ENCODE assay signal across 29 mouse cellular contexts in genomic region chr3:141950642-141951041, GRCm38 (mm10).
DNase-seq lines count a peak whose midpoint lies in the region; ATAC-seq lines count a peak whose summit lies in the region.
"Had no signal": no experiment of that assay in that cellular context is flagged by ENCODE, and none has a peak within 500 bp of the region (broad histone marks: within the 10 kb centered on the region; RNA-seq: fewer than 3 reads in every experiment).

No protein-coding gene starts in this region.

- peaks cover 30% of the 10 kb centered on the region for H3K4me1 ChIP-seq in forebrain, embryonic 10.5 days
- H3K4me1 ChIP-seq in forebrain, embryonic 15.5 days, result peaks cover 22% of the 10 kb centered on the region
- no peaks in the 10 kb centered on the region for H3K4me1 ChIP-seq in heart, embryonic 12.5 days (replicated peaks)
- H3K4me1 ChIP-seq in heart, embryonic 16.5 days (ENCODE audit: control insufficient read depth, insufficient read depth, low read length), result no peaks in the 10 kb centered on the region
- H3K4me1 ChIP-seq in limb, embryonic 15.5 days, result peaks cover 12% of the 10 kb centered on the region; the same call in 1 of the 2 replicates
- H3K4me1 ChIP-seq: lung, embryonic 15.5 days; neural tube, embryonic 12.5 days had no signal

- 0 out of 2 replicates have a peak, but pooled peaks cover 2% of the 10 kb centered on the region for H3K36me3 ChIP-seq in forebrain, embryonic 10.5 days (replicated peaks)
- H3K36me3 ChIP-seq in forebrain, embryonic 15.5 days, result no peaks in the 10 kb centered on the region
- H3K36me3 ChIP-seq in heart, embryonic 12.5 days, result no peaks in the 10 kb centered on the region
- no peaks in the 10 kb centered on the region for H3K36me3 ChIP-seq in heart, embryonic 16.5 days (ENCODE audit: control insufficient read depth, insufficient read depth)
- no peaks in the 10 kb centered on the region for H3K36me3 ChIP-seq in limb, embryonic 15.5 days
- H3K36me3 ChIP-seq: embryonic facial prominence, embryonic 13.5 days; G1E; kidney, embryonic 15.5 days; lung, embryonic 15.5 days; neural tube, embryonic 12.5 days had no signal

- no peak for DNase-seq in forebrain, embryonic 10.5 days (ENCODE audit: extremely low spot score, low spot score)
- DNase-seq in heart, postnatal 4 days, result no peak
- DNase-seq in cerebellum, postnatal 10 days, result no peak
- no peak for DNase-seq in embryo, embryonic 10.5 days (ENCODE audit: low spot score)
- DNase-seq: adrenal gland, postnatal 10 days; cerebellum, adult 9-10 months; forebrain, postnatal 0 days; gastrocnemius, postnatal 14 days; kidney, adult 18-20 months; kidney, postnatal 25 days; right cerebral cortex, postnatal 4 days; thymus, adult 18-20 months; thymus, postnatal 25 days had no signal

- ATAC-seq in forebrain, embryonic 15.5 days (replicated peaks), result no peak
- no peak for ATAC-seq in heart, embryonic 12.5 days (ENCODE audit: insufficient number of reproducible peaks, low FRiP score)
- 0 out of 2 replicates have a peak, but pooled peaks have one; percentile 32 for ATAC-seq in heart, embryonic 16.5 days (replicated peaks; ENCODE audit: extremely low read depth, insufficient read depth, low FRiP score)
- ATAC-seq in limb, embryonic 15.5 days (ENCODE audit: insufficient number of reproducible peaks, low FRiP score, low TSS enrichment, low read depth), result no peak
- ATAC-seq: forebrain, postnatal 0 days; hindbrain, embryonic 16.5 days; midbrain, embryonic 16.5 days; Patski had no signal

- no peak overlapping the region for H3K4me3 ChIP-seq in forebrain, embryonic 10.5 days
- H3K4me3 ChIP-seq in forebrain, embryonic 15.5 days, result no peak overlapping the region
- H3K4me3 ChIP-seq in heart, embryonic 12.5 days, result 0 out of 2 replicates have a peak overlapping the region, but pooled peaks have one; percentile 17
- peak overlapping the region; percentile 30 for H3K4me3 ChIP-seq in heart, embryonic 16.5 days (ENCODE audit: low read length)
- no peak overlapping the region for H3K4me3 ChIP-seq in limb, embryonic 15.5 days
- H3K4me3 ChIP-seq: embryonic facial prominence, embryonic 13.5 days; kidney, embryonic 15.5 days; lung, embryonic 15.5 days; myocyte; neural tube, embryonic 12.5 days had no signal

- no peak overlapping the region for H3K9ac ChIP-seq in forebrain, embryonic 15.5 days (replicated peaks)
- no peak overlapping the region for H3K9ac ChIP-seq in heart, embryonic 12.5 days
- H3K9ac ChIP-seq in heart, embryonic 16.5 days (ENCODE audit: low read length), result peak overlapping the region; percentile 50; the same call in 1 of the 2 replicates
- no peak overlapping the region for H3K9ac ChIP-seq in limb, embryonic 15.5 days
- H3K9ac ChIP-seq: embryonic facial prominence, embryonic 13.5 days; forebrain, postnatal 0 days; kidney, embryonic 15.5 days; lung, embryonic 15.5 days; neural tube, embryonic 12.5 days had no signal

- 78% methylated on average over 8 of the region's 8 CpGs for WGBS in forebrain, embryonic 10.5 days
- 34% methylated on average over 8 of the region's 8 CpGs for WGBS in forebrain, embryonic 15.5 days
- WGBS in heart, embryonic 12.5 days, result 37% methylated on average over 8 of the region's 8 CpGs
- WGBS in heart, embryonic 16.5 days, result 23% methylated on average over 8 of the region's 8 CpGs
- 24% methylated on average over 8 of the region's 8 CpGs for WGBS in limb, embryonic 15.5 days

- H3K27me3 ChIP-seq in forebrain, embryonic 10.5 days (ENCODE audit: poor library complexity, severe bottlenecking), result no peaks in the 10 kb centered on the region
- H3K27me3 ChIP-seq in forebrain, embryonic 15.5 days, result no peaks in the 10 kb centered on the region
- H3K27me3 ChIP-seq in heart, embryonic 12.5 days (replicated peaks), result no peaks in the 10 kb centered on the region
- no peaks in the 10 kb centered on the region for H3K27me3 ChIP-seq in heart, embryonic 16.5 days (ENCODE audit: control insufficient read depth, insufficient read depth, low read length)
- H3K27me3 ChIP-seq in limb, embryonic 15.5 days, result no peaks in the 10 kb centered on the region
- H3K27me3 ChIP-seq: embryonic facial prominence, embryonic 13.5 days; kidney, embryonic 15.5 days; lung, embryonic 15.5 days; neural tube, embryonic 12.5 days had no signal

- no peak overlapping the region for H3K4me2 ChIP-seq in forebrain, embryonic 15.5 days (replicated peaks)
- peak overlapping the region; percentile 51 for H3K4me2 ChIP-seq in heart, embryonic 12.5 days
- peak overlapping the region; percentile 53 for H3K4me2 ChIP-seq in heart, embryonic 16.5 days (ENCODE audit: low read depth, low read length)
- no peak overlapping the region for H3K4me2 ChIP-seq in limb, embryonic 15.5 days
- H3K4me2 ChIP-seq: embryonic facial prominence, embryonic 13.5 days; kidney, embryonic 15.5 days; liver, embryonic 11.5 days; lung, embryonic 15.5 days; midbrain, embryonic 11.5 days; neural tube, embryonic 12.5 days had no signal

- 0 out of 2 replicates have a peak overlapping the region, but pooled peaks have one; percentile 40 for H3K27ac ChIP-seq in forebrain, embryonic 10.5 days
- no peak overlapping the region for H3K27ac ChIP-seq in forebrain, embryonic 15.5 days (replicated peaks)
- peak overlapping the region; percentile 60; the same call in 1 of the 2 replicates for H3K27ac ChIP-seq in heart, embryonic 12.5 days (ENCODE audit: poor library complexity, severe bottlenecking)
- H3K27ac ChIP-seq in heart, embryonic 16.5 days (ENCODE audit: low read length), result peak overlapping the region; percentile 74
- H3K27ac ChIP-seq in limb, embryonic 15.5 days, result peak overlapping the region; percentile 4; the same call in 1 of the 2 replicates
- H3K27ac ChIP-seq: embryonic facial prominence, embryonic 13.5 days; kidney, embryonic 15.5 days; lung, embryonic 15.5 days; neural tube, embryonic 12.5 days; stomach, postnatal 0 days had no signal

- H3K9me3 ChIP-seq in forebrain, embryonic 10.5 days, result no peaks in the 10 kb centered on the region
- H3K9me3 ChIP-seq in forebrain, embryonic 15.5 days, result no peaks in the 10 kb centered on the region
- no peaks in the 10 kb centered on the region for H3K9me3 ChIP-seq in heart, embryonic 12.5 days (replicated peaks)
- H3K9me3 ChIP-seq in heart, embryonic 16.5 days (replicated peaks; ENCODE audit: control insufficient read depth, low read length), result no peaks in the 10 kb centered on the region
- H3K9me3 ChIP-seq in limb, embryonic 15.5 days, result no peaks in the 10 kb centered on the region
- H3K9me3 ChIP-seq: embryonic facial prominence, embryonic 13.5 days; G1E; kidney, embryonic 15.5 days; lung, embryonic 15.5 days; neural tube, embryonic 12.5 days had no signal

Comparison
In these comparisons a context has a peak if more than half of its experiments do, and no peak if none do; other contexts are left out.
1. H3K4me3 ChIP-seq: peak in heart, embryonic 12.5 days (single experiment) and heart, embryonic 16.5 days (single experiment); none in forebrain, embryonic 10.5 days (single experiment), forebrain, embryonic 15.5 days (single experiment) and limb, embryonic 15.5 days (single experiment).
2. H3K4me2 ChIP-seq: peak in heart, embryonic 12.5 days (single experiment) and heart, embryonic 16.5 days (single experiment); none in forebrain, embryonic 15.5 days (single experiment) and limb, embryonic 15.5 days (single experiment).